Mouse (Mus musculus) spleen, postnatal 4 days (tissue): ENCODE measurements around the gene Per1.

Source experiments
- DNase-seq, 2 experiments: peaks; one replicate each; pipeline ENCODE4 v3.0.0; 2022; ENCODE audit warnings: low spot score in 2 of 2

Per1 gene

DNA sequence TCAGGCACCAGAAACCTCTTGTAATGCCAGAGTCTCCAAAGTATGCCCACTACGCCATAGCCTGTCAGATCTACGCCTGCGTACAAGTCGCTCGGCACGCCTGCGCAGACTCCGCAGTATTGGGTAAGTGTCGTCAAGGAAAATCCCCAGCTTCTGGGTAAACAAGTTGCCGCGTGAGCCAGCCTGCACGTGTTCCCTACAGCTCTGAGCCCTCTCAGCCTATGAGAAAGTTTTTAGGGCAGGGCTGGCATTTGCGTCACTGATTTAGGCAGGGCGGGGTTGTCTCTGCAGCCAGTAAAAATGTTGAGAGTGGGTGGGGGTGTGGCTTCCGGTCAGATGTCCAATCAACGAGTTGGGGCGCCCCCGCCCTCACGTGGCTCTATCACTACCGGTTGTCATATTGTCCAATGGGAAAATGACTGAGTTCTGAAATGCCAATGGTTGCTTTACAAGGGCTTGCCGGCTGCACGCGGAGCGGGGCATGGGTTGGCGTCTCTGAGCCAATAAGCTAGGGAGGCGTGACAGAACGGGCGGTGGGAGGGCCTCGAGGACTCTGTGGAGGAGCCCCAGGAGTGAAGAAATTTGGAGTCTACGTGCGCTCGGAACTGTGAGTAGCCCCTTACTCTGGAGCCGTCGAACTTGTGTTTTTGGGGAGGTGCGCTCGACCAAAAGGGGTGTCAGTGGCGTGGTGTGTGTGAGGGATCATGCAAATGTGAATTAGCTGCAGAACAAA is at the start of gene Per1:
Gene Per1 (plus strand): TSS at position 521 of the 733 bp plus-strand sequence.
- DNase-seq, result peak; percentile 95 to 97

- peak; percentile 86 to 92 for DNase-seq
Measured at GRCm38 (mm10) chr11:69045531-69046394, 49.3 kb upstream of the Per1 start, which contains the start of gene Aurkb. Gene Aurkb (plus strand): TSS chr11:69045647.

DNA sequence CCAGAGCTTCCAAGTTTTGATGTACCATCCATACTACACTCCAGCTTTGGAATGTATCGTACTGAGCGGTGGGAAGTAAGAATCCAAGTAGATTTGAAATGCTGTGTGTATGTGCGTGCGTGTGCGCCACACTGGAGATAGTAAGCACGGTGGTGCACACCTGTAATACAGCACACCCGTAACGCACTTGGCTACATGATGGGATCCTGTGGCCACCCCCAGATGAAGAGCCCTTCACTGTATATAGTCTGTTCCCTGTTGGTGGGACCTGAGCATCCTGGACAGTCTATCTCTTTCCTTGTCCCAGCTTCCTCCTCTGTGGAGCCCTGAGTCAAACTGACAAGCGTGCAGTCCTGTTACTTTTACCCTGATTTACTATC is 48.6 kb upstream of the Per1 start:
- peak in 1 of 2 experiments; percentile 63 for DNase-seq

GRCm38 (mm10) chr11:69047592-69047991 is 47.4 kb upstream of the Per1 start:
- peak in 1 of 2 experiments; percentile 60 for DNase-seq

DNA sequence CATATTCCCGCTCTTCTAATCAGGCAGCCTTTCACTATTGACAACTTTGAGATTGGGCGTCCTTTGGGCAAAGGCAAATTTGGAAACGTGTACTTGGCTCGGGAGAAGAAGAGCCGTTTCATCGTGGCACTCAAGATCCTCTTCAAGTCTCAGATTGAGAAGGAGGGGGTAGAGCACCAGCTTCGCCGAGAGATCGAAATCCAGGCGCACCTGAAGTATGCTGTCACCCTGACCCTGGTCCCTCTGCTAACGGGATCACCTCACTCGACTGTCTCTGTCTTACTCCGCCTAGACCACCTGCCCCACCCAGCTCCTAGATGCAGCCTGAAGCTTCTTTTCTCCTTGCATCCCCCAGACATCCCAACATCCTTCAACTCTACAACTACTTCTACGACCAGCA is 46.9 kb upstream of the Per1 start:
- peak in 1 of 2 experiments; percentile 58 for DNase-seq

GRCm38 (mm10) chr11:69050748-69051147 is 44.3 kb upstream of the Per1 start:
- DNase-seq, result peak in 1 of 2 experiments; percentile 58

DNA sequence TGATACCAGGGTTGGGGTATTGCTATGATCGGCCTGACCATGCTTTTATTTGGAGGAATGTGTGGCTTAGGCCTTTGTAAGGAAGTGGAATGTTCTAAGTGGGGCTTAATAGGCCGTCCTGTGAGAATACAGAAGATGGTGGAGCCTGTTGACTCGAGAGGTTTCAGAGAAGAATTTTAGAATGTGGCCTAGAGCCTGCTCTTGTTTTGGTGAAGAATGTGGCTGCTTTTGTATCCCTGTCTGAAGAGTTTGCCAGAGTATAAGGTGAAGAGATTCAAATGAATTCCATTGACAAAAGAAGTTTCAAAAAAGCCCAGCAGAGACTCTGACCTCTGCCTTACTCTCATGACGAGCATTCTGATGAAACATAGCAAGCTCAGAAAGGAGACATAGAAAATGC is 43.2 kb upstream of the Per1 start:
- DNase-seq, result no peak

GRCm38 (mm10) chr11:69052824-69053421 is 42.1 kb upstream of the Per1 start:
- no peak for DNase-seq

- DNase-seq, result no peak
Measured at GRCm38 (mm10) chr11:69053848-69054247, 41.2 kb upstream of the Per1 start.

GRCm38 (mm10) chr11:69058265-69058664 is 36.8 kb upstream of the Per1 start:
- DNase-seq, result no peak

GRCm38 (mm10) chr11:69058729-69059356 is 36.2 kb upstream of the Per1 start:
- peak in 1 of 2 experiments; percentile 61 for DNase-seq

- peak; percentile 91 to 93 for DNase-seq
Measured at GRCm38 (mm10) chr11:69059357-69059974, 35.6 kb upstream of the Per1 start, which contains the start of gene Borcs6. Gene Borcs6 (plus strand): TSS chr11:69059717.

DNA sequence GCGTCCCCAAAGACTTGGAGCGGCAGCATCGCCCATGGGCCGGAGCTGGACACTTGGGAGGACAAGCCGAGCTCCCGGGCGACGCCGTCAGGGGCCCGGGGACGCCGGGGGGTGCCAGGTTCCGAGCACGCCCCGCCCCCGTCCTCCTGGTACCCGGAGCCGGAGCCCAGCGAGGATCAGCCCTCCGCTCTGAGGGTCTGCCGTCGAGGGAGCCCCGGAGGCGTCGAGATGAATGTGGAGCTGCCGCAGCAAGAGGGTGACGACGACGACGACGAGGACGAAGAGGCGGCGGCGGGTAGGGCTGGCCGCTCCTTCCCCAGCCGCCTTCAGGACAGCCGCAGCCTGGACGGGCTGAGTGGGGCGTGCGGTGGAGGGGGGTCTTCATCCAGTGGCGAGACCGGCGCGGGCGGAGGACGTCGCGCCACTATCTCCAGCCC is 35.0 kb upstream of the Per1 start:
- DNase-seq, result peak; percentile 58 to 83

GRCm38 (mm10) chr11:69060448-69061254 is 34.4 kb upstream of the Per1 start:
- peak; percentile 41 to 80 for DNase-seq

DNA sequence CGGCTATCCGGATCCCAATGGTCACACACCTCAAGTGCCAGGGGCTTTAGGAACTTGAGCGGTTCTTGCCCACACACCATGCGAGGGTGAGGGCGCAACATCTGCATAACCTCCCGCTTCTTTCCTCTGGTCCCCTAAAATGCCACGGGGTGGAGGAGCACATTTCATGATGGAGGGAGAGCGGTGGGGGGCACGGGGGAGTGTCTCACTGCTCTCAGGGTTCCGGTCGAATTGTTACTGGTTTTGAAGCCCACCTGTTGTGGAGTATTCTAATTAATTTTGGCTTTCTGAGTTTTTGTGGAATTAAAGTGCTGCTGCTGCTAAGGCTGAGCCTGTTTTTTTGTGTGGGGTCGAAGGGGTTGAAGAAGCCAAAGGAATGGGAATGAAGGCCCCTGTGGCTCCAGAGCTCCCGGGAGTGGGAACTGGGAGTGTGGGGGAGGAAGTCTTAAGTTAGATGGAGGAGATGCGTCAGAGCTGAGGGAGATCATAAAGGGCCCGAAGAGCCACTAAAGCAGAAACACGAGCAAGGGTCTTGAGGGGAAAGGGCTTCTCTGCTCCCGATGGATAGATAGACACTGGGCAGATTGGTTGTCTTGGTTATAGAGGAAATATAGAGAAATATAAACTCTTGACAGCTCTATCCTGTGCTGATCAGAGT is 33.6 kb upstream of the Per1 start:
- DNase-seq, result no peak

DNA sequence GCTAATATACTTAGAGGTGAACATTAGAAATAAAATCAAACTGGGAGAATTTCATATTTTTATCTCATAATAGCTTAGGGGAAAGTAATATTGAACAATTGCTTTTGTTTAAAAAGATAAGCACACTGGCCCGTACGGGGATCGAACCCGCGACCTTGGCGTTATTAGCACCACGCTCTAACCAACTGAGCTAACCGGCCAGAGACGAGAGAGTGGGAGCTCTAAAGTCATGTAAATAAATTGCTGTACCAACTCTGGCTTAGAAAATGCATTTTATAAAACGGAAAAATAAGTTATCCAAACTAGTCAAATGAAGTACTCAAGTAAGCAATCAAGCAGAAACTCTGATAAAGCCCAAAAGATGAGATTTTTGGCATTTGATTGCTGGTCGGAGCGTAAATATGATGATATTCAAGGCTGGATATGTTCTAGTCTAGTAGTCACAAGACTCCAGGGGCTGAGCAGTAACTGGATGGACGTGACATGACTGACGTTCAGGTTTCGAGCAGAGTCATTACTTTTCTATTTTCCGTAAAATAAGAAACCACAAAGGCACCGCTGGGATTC is 32.7 kb upstream of the Per1 start:
- peak; percentile 80 to 90 for DNase-seq

GRCm38 (mm10) chr11:69062761-69063224 is 32.2 kb upstream of the Per1 start:
- peak; percentile 94 to 98 for DNase-seq

DNA sequence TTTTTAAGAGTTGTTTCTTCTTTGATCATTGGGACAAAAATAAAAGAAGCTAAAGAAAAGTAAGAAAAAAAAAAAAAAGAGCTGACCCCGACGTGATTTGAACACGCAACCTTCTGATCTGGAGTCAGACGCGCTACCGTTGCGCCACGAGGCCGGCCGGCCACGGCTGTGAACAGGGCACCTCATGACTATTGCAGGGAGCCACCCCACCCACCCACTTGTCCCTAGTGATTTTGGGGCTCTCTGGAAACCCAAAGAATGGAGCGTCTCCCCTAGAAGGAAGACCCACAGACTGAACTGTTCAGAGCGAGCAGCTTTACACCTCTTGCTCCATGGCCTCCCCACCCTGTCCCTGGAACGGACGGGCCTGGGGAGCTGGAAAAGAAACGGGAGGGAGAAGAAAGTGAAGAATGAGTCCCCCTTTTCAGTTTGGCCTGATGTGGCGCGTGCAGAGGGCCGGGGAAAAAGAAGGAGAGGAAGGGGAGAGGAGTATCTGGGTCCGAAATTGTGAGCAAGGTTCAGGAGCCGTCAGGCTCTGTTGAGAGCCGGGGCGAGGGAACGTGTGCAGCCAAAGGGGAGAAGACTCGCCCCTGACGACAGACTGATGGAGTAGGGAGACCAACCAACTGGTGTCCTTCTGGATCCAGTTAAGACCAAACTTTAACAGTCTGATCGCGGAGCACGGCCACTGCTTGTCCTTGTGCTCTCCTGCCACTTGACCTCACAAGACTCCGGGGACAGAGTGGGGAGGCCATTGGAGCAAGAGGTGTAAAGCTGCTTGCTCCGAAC is 31.4 kb upstream of the Per1 start:
- peak; percentile 88 to 98 for DNase-seq
